Mouse (Mus musculus) stomach, postnatal 0 days (tissue): ENCODE measurements around the gene Otud6a.

ENCODE experiments used
- CTCF ChIP-seq: IDR thresholded peaks from 2 replicates; pipeline ENCODE4 v1.5.1; 2016; ENCODE audit warnings: antibody characterized with exemption, low read depth, mild to moderate bottlenecking, moderate library complexity
- EP300 ChIP-seq: optimal IDR thresholded peaks from 2 replicates; pipeline ENCODE3; 2016; ENCODE audit warnings: antibody characterized with exemption

DNA sequence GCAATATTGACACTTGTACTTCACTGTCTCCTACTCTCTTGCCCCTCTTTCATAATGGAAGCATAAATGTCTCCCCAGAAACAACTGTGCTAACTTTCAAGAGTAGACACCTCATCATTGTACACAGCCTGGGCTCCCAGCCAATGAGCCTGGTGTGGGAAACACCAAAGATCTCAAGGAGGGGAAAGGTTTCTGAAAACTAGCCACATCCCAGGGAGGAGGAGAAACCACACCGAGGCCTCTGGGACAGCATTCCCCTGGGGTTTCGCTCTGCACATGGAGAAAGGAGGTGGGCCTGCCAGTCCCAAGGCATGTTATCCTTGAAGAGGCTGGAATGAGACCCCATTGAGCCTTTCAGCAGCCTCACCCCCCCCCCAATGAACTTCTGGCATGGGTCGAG is 41.3 kb downstream of the Otud6a start:
- TF ChIP-seq CTCF (no peak), EP300 (no peak)
